Mouse (Mus musculus) spleen, postnatal 4 days (tissue): ENCODE measurements around the gene Irf3.

Experiments
- DNase-seq, 2 experiments: peaks; one replicate each; pipeline ENCODE4 v3.0.0; 2022; ENCODE audit warnings: low spot score in 2 of 2

Irf3 gene

DNA sequence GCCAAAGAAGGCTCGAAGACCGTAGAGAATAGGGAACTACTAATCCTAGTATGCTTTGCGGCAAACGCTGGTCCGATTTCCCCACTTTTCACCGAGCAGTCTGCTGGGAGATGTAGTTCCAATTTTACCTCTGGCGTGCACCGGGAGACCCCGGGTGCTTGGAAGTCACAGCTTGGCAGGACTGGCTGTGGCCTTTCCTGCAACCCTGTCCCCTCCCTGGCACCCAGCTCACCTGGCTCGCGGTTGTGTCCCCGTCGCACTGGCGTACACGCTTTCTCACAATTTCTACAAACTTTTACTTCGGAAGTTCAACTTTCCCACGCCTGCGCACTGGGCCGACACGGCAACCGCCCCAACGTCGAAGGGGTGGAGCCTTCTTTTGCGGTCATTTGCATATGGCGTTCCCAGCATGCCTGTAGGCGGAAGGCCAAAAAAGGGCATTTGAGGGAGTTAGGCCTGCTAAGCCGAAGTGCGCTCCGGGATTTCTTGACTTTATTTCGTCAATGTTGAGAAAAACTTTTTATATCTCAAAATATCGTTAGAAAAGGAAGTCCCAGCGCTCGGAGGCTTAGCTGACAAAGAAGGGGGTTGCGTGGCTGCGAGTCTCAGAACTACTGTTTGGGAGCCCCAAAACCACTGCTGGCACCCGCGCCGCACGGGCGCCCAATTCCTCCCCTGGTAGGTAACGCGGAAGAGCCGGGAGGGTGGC lies at the start of gene Irf3:
TSS of gene Irf3 (plus strand) at position 418 of the 709 bp plus-strand sequence.
- peak; percentile 97 to 99 for DNase-seq

DNA sequence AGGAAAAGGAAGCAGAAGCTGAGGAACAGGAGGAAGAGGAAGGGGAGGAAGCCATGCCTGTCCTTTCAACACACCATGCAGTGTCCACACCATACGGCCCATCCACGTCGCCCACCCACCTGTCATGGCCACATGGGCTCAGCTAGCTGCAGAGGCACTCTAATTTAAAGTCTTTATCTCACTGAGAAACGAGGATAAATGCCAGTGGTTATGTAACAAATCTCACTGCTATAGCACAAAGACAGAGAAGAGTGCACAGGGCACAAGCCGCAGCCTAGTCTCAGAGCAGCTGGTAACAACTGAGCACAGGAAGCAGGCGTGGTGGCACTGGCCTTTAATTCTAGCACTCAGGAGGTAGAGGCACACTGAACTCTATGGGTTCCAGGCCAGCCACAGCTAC lies 47.5 kb upstream of the Irf3 start:
- DNase-seq: no peak

DNA sequence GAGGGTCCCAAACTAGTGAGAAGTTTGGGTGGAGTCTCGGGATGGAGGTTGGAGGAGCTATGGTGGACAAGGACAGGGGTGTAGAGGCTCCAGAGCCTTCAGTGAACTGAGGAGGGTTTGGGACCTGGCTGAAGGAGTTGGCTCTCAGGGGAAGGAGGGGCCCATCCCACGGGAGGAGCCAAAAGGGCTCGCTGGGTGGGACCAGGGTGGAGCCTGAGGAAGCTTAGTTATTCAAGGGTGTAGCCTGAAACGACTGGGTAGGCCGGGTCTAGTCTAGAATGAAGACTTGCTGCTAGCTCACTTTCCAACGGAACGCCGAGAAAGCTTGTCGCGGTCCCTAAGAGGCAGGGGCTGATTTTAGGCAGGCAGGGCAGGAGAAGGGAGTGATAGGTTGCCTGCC lies 45.5 kb upstream of the Irf3 start:
- peak; percentile 50 to 69 for DNase-seq

DNA sequence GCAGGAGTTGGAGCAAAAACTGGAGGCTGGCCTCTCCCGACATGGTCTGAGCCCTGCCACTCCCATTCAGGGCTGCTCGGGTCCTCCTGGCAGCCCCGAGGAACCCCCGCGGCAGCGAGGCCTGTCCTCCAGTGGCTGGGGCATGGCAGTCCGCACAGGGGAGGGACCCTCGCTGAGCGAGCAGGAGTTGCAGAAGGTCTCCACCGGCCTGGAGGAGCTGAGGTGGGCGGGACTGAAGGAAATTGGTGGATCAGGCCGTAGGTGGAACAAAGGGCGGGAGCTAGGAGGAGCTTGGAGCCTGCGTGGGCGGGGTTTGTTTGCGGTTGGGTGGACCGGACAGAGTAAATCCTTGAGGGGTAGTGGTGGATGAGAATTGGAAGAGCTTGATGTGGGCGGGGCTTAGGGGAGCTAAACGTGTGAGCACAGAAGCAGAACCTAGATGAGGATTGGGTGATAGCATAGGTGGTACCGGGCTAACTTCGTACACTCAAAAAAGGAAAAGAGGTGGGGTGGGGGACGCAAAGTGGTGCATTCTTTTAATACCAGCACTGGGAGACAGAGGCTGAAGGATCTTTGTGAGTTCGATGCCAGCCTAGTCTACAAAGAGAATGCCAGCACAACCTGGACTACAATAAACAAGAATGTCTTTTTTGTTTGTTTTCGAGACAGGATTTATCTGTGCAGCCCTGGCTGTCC lies 44.7 kb upstream of the Irf3 start:
- peak; percentile 77 to 85 for DNase-seq

DNA sequence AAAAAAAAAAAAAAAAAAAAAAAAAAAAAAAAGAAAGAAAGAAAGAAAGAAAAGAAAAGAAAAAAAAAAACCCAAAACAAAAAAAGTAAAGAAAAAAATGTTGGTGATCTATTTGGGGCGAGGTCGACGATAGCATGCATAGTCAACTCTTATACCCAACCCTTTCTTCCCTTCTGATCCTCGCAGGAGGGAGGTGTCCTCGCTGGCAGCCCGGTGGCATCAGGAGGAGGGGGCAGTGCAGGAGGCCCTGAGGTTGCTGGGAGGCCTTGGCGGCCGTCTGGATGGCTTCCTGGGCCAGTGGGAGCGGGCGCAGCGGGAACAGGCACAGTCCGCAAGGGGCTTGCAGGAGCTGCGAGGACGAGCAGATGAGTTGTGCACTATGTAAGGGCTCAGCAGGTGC lies 43.9 kb upstream of the Irf3 start:
- DNase-seq: no peak

DNA sequence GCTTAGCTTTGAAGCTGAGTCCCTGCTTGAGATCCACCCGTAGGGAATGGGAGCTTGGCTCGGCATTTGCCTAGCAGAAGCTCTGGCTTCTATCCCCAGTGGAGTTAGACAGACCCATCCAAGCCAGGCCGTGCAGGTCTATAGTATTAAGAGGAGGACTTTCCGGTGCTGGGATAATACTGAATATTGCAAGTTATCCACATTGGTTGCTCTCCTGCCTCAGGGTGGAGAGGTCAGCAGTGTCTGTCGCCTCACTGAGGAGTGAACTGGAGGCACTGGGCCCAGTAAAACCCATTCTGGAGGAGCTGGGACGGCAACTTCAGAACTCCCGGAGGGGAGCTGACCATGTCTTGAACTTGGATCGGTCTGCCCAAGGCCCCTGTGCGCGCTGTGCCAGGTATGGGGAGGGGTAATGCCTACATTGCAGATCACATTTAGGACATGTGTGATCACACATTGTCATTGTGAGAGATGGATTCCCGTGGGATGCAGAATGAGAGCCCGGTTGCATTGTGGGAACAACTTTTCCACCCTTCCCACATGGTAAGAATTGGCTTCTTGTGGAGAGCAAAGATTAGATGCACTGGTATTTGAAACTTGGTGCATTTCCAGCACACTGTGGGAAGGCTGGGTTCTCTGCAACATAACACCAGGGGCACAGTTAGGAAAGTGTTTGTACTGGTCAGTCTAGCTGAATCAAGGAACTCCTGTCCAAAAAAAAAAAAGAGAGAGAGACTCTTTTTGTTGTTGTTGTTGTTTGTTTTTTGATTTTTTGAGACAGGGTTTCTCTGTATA lies 43.2 kb upstream of the Irf3 start:
- no peak for DNase-seq

DNA sequence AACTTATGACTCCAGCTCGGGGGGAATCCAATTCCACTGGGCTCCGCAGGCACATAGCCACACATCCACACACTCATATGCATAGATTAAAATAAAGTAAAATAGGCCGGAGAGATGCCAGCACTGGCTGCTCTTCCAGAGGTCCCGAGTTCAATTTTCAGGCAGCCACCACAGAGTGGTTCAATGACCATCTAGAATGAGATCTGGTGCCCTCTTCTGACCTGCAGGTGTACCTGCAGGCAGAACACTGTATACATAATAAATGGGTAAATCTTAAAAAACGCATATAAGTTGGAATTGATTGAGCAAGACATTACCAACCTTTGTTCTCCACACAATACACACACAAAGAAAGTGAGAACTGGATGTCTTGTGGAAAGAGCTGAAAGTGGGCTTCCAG lies 41.8 kb upstream of the Irf3 start:
- DNase-seq: no peak

DNA sequence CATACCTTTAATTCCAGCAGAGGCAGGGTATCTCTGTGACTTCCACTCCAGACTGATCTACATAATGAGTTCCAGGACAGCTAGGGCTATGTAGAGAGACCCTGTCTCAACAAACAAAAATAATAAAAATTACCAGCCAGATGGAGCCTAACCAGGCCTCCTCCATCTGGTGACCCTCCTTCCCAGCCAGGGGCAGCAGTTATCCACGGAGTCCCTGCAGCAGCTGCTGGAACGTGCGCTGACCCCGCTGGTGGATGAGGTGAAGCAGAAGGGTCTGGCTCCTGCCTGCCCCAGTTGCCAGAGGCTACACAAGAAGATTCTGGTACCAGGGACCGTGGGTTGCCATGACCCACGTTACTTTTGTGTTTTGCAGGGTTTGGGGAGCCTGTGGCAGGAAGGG lies 41.2 kb upstream of the Irf3 start:
- no peak for DNase-seq

DNA sequence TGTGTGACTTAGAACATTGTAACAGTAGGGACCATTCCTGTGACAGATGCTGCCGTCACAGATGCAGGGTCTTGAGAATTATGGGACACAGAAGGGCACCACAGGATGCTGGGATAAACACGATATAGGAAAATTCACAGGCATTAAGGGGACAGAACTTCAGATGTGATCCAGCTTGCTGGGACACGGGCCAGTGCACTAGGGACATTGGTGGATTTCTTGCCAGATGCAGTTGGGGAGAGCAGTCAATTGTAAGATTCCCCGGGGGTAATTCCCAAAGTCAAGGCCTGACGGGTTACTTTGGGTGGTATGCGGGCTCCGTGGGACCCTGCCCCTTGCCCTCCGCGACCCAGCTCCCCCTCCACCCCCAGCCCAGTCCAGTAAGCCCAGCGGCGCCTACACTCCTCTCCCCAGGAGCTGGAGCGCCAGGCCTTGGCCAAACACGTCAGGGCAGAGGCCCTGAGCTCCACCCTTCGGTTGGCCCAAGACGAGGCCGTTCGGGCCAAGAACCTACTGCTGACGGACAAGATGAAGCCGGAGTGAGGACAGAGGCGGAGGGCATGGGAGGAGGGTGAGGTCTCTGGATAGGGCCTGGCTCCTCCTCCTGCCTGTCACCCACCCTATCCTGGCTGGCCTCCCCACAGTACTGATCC lies 40.1 kb upstream of the Irf3 start:
- peak in 1 of 2 experiments; percentile 64 for DNase-seq

DNA sequence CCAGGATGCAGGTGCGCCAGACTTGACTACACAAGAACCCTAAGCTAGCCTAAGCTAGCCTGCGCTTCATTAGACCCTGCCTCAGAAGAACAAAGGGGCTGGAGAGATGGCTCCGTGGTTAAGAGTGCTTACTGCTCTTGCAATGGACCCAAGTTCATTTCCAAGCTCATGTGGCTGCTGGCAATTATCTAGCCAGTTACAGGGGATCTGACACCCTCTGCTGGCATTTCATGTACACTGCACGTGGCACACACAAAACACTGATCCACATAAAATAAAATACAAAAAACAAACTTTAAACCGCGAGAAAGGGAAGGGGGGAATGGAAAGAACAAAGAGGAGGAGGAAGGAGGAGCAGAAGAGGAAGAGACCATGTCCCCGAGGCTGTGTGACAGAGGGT lies 39.2 kb upstream of the Irf3 start:
- peak in 1 of 2 experiments; percentile 67 for DNase-seq

DNA sequence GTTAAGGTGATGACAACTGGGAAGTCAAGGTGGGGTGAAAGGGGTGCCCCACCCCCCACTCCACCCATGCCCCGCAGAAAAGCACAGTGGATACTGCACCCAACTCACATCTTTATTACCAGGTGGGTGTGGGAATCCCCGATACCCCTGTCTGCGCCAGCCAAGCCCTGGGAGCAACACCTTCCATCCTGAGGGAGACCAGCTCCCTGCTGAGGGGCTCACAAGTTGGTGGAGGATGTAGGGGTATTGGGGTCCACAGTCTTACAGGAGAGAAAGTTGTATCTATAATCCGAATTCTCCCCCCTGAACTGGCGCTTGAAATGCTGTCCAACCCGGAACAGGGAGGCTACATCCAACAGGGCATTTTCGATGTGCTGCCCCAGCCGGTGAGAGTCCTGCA lies 38.2 kb upstream of the Irf3 start:
- no peak for DNase-seq

DNA sequence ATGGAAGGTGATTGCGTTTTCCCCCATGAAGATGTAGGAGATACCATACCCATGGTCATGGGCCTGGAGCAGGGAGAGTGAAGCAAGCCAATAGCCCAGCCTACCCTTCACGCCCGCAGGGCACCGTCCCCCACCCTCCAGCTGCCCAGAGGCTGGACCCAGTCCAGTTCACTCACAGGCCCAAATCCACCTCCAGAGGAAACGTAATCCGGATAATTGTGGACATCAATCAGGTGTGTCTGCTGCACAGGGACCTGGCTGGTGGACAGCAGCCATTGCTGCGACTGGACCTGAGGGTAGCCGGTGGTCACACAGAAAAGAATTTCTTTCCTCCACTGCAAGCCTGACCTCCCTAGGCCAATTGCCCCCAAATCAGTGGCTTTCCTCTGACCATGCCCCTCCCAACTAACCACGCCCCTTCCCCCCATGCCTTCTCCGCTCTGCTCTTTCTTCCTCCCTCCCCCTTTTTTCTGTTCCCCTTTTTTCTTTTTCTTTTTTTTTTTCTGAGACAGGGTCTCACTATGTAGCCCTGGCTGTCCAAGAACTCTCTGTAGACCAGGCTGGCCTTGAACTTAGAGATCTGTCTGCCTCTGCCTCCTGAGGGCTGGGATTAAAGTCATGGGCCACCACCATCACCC lies 37.5 kb upstream of the Irf3 start:
- DNase-seq: peak; percentile 51 to 73

DNA sequence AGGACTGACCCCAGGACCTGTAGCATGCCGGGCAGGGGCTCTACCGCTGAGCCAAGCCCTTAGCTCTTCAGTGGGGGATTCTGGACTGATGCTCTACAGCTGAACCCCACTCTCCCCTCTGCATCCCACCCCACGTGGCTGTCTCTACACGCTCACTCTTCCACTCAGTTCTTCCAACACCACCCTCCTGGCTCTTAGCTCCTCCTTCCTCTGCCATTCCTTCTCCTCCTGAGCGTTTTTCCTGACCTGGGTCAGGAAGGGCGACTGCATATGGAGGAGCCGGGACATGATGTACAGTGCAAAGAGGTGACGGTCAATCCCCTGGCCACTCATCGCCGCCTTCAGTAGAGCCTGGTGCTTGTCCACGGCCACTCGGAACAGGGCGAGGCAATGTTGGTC lies 36.9 kb upstream of the Irf3 start:
- DNase-seq: peak in 1 of 2 experiments; percentile 60

DNA sequence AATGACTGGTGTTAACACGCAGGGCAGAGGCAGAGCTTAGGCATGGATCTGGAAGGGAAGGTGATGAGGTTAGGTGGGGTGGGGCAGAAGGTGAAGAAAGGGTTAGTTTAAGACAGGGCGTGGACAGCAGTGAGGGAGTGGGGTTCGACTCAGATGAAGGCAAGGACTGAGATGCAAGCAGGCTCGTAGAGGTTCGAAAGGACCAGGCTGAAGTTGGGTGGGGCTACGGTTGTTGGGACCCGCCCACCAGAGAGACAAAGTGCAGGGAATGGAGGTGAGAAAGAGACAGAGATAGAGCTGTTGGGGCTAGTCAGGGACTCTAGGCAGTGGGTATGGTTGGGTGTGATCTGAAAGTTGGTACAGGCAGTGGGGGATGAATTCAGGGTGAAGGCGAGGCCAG lies 35.1 kb upstream of the Irf3 start:
- peak in 1 of 2 experiments; percentile 11 for DNase-seq

DNA sequence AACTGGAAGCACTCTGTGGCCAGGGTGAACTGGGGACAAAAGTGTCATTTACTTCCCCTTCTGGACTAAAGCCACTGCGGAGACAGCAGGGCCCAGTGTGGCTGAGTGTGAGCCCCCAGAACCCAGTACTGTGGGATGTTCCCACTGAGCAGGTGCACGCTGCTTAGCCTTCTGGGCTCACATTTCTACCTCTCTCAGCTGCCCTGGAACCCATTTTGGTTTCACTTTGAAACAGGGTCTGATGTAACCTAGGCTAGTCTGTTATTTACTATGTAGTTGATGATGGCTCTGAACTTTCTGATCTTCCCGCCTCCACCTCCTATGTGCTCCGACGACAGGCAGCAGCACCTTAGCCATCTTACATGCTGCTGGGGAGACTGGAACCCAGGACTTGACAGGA lies 34.6 kb upstream of the Irf3 start:
- no peak for DNase-seq

DNA sequence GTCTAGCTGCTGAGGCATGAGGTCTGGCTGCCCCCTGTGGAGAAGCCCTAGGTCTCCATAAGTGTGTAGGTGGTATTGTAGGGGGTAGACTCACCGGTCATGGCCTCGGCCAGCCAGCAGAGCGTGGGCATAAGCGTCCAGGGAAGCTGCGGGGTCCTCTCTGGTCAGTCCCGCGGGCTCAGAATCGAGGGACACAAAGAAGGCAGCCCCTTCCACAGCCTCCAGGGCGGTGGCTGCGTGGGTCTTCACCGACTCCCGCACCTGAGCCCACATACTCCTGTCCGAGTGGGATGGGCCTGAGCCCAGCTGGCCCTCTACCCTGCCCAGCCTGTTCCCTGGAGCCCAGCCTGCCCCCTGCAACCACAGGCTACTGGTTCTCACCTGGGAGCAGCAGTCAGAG lies 32.5 kb upstream of the Irf3 start:
- DNase-seq: no peak

DNA sequence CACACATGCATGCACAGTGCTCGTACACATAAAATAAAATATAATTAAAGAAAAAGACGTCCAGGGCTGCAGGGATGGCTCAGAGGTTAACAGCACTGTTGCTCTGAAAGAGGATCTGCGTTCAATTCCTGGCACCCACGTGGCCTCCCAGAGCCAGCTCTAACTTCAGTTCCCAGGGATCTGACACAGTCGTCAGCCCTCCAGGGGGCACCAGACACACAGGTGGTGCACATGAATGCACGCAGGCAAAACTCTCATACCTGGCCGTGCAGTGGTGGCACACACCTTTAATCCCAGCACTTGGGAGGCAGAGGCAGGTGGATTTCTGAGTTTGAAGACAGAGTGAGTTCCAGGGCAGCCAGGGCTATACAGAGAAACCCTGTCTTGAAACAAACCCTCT lies 31.5 kb upstream of the Irf3 start:
- DNase-seq: peak in 1 of 2 experiments; percentile 19

DNA sequence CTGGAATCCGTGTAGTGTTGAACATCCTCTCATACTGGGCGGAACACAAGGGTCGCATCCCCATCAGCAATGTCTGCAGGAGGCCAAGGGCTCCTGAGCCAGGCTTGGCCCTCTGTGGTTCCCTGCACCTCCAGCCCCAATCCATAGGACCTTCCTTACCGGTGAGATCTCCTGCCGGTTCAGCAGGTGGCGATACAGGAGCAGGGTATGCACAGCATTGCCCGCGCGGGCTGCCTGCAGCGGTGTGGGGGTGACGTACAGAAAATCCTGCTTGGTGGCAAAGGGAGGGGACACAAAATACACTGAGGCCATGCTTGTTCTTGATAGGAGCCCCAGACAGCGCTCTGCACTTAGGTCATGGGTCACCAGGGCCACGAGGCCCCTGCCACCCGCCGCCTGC lies 30.8 kb upstream of the Irf3 start:
- no peak for DNase-seq

DNA sequence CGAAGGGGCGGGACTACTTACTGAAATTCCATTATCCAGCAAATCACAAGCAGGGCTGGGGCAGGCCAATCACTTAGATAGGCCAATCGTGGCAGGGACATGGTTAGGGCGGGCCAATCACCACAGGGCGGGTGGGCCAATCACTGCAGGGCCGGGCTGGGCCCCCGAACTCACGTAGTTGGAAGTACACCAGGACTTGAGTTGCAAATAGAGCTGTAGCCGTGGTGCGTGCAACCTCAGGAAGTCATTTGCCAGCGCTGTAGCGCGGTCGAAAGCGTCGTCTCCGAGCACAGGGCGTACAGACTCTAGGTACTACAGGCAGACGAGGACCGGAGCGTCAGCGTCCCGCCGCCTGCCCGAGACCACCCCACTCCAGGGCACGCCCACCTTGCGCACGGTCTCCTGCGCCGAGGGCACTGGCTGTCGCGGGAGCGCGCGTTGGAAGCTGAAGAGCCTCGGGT lies 27.2 kb upstream of the Irf3 start:
- peak; percentile 67 to 79 for DNase-seq

DNA sequence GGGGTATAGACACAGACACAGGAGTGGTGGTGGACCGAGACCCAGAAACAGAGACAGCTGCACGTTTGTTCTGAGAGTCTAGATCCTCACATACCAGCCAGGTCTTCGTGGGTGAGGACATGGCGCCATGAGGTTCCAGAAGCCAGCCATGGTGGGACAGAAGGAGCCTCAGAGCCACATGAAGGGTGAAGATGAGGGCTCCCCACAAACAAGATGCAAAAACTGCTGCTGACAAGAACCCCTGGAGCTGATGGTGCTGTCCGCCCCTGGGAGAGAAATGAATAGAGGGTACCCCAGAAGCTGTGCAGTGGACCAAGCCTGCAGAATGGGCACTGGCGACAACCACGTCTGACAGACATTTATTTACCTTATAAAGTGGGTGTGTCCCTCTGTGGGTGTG lies 26.3 kb upstream of the Irf3 start:
- DNase-seq: no peak

DNA sequence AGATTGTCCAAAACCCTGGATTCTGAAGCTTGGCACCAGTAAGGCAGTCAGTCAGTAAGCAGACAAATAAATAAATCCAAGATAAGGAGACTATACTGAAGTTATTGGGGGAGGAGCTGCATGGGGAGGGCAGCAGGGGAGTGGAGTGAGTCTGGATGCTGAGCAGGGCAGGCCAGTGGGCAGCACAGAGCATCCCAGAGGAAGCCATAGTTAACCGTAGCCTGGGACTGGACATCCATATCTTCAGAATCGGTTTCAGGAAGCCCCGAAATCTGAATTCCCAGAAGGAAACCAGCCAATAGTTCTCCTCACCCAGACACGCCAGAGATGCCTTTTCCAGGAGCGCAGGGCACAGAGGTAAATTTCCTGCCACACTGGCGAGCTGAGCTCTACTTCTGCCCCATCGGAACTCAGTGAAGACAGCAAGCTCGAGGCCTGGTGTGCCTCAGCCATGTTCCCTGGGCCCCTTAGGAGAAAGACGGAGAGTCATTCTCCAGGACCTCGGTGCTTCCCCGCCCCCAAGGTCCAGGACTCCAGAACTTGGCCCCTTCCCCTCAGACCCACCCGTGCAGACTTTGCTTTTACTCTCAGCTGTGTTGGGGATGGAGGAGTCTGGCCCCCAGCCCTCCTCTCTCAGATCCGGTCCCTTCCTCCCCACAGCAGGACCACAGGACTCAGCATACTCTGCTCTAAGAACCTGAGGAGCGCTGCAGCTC lies 23.9 kb upstream of the Irf3 start:
- DNase-seq: no peak
